Mouse (Mus musculus) cerebellum, adult 2 months (tissue): Measurements from ENCODE around the gene Dag1.

Experiments used
- CTCF ChIP-seq: fragments of 200-500 bp; IDR thresholded peaks from 2 replicates; pipeline ENCODE4 v1.5.1; 2011; ENCODE audit warnings: low read depth, mild to moderate bottlenecking, control low read depth, low read length, moderate library complexity, borderline replicate concordance; ENCODE audit not compliant: insufficient read depth
- POLR2A ChIP-seq: fragments of 200-500 bp; IDR thresholded peaks from 2 replicates; pipeline ENCODE4 v1.6.1; 2011; ENCODE audit warnings: low read length, control low read depth, borderline replicate concordance; ENCODE audit not compliant: insufficient read depth

DNA sequence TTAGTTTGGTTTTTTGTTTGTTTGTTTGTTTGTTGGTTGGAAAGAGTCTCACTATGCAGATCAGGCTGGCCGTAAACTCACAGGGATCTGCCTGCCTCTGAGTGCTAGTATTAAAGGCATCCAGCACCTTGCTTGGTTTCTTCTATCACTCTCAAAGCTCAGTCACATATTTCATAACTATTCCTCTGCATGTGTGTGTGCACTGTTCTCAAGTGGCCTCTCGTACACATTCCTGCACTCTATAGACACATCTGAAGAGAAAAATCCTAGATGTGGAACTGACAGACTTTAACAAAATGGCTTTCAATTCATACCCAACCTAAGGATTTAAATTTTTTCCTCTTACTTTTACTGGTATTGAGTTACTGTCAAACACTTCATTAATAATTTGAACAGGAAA, 25.4 kb downstream of the Dag1 start:
- TF ChIP-seq CTCF = no peak
- TF ChIP-seq POLR2A = no peak
